Mouse (Mus musculus): ENCODE measurements at regions not wholly inside any gene's neighbourhood (a gene's known extent, or its start where the extent isn't known, plus 50 kb on each side); places are given as distances from the start of the nearest gene placed in this dataset.

GRCm38 (mm10) chr9:5673551-5673950, 328.3 kb downstream of the Casp12 start:
- TF ChIP-seq CTCF (IDR thresholded peaks at IDR 0.05; ENCODE audit: low read depth) = no peak
- no peak for TF ChIP-seq EP300 (optimal IDR thresholded peaks at IDR 0.05)
